Mouse (Mus musculus) regulatory T cell (primary cell): ENCODE measurements around the gene Cacna2d3.

Experiments used
- in situ Hi-C: fragments of 300-600 bp; cut with MboI, MseI; formaldehyde crosslinking; loops from one replicate; pipeline ENCODE4 v1.15.1; 2025; ENCODE audit warnings: high pct_unique_total_duplicates

The Cacna2d3 gene

DNA sequence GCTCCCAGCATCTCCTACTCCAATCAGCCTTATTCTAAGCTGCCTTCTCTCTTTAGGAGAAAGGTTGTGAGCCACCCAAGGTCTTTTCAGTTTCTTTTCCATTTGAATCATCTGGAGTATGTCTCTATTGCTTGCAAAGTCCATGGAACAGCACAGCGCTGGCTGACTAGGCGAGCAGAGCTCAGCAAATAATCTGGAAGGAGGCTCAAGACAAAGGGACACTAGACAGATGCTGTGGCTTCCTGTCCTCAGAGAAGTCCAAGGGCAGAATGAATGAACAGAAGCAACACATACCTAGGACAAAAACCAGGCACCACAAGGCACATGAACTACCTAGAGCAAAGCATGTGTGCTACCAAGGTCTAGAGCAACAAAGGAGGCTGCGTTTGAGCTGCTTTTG is 328.8 kb downstream of the Cacna2d3 start:
- in situ Hi-C loops: no loop called here

DNA sequence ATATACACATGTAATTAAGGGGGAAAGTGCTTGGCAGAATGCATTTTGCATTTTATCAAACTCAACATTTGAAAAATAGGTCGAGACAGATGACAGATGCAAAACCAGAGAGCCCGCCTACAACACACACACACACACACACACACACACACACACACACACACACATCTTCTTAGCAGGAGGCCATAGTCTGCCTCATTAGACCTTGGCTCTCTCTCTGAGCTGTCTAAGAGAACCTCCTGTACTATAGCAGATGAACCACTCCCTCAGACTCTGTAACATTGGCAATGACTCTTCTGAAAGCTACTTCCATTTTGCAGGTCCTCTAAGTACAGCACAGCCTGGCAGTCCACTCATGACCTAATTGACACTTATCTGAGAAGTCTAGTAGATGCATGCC is 330.2 kb downstream of the Cacna2d3 start:
- in situ Hi-C loops: no loop called here

DNA sequence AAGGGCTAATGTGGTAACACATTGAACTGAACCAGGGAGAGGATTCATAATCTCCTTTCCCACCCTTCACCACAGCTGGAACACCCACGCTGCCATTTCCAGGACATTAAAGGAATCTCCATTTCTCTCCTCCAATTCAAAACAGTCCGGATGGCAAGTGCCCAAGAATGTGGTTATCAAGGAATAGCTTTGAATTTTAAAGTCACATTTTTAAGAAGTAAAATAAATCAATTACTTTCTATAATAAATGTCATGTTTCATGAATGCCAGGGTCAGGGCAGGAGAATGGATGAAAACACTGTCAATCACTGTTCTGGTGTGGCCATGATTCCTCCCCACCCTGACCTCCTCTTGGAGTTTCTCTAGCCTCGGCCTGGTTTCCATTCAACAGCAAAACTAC is 333.9 kb downstream of the Cacna2d3 start:
- in situ Hi-C loops: no loop called here

DNA sequence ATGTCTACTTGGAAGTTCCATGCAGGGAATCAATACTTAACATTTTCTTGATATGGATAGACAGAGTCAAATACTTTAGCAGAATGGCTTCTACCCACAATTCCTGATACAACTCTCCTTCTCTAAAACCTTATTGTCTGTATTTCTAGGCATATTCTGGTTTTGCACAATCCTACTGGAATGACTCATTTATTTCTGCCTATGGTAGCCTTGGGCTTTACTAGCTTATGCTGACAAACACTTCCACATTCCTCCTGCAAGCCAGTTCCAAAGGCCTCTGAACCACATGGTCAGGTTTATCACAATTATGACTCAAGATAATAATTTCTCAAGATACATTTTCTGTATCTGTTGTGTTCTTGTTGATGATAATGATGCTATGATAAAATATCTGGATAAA is 336.2 kb downstream of the Cacna2d3 start:
- in situ Hi-C loops: no loop called here

DNA sequence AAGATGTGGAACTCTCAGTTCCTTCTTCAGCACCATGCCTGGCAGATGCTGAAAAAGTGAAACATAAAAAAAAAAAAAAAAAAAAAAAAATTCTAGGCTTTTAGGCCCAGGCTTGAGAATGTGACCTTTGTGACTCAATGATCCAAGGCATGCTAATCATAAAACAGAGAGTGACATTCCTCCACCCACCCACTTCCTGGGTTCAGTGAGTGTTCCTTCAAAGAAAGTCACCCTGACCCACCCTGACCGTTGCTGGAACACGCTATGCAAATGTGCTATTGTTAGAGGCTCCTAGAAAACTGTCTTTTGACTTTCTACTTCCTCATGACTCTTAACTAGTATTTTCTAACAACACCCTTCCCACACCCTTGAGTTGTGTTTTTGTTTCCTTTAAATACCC is 338.9 kb downstream of the Cacna2d3 start:
- in situ Hi-C loops: no loop called here

DNA sequence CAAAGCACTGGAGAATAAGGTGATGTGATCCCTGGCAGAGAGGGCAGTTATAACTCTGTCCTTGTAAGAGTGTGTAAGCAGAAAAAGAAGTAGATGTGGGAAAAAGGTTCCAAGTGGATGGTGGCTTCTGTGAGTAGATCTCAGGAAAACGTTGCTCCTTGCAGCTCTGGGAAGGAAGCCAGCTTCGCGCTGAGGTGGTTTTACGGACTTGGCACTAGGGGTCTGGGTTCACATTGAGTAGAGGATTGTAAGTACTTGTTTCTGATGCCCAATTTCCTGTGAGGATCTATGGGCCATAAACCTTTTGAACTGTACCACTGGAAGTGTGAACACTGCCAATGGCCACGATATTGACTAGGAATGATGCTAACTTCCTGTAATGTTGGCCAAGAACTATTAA is 354.8 kb downstream of the Cacna2d3 start:
- in situ Hi-C loops: no loop called here

DNA sequence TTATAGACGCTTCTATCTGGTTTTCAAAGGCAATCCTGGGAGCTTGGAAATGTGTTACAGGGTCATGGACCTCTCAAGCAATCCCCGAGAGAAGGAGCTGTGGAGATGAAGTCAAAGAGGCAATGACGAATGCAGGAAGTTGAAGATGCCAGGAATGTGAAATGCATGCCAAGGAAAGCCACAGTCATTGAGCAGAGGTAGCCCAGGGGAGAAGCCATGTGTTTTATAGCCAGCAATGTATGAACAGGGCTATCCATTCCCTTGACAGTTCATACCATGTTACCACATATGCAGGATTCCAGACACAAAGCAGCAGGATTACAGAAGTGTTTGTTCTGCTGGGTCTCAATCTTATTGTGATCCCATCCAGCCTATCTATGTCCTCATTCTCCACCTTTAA is 359.2 kb downstream of the Cacna2d3 start:
- in situ Hi-C loops: no loop called here

DNA sequence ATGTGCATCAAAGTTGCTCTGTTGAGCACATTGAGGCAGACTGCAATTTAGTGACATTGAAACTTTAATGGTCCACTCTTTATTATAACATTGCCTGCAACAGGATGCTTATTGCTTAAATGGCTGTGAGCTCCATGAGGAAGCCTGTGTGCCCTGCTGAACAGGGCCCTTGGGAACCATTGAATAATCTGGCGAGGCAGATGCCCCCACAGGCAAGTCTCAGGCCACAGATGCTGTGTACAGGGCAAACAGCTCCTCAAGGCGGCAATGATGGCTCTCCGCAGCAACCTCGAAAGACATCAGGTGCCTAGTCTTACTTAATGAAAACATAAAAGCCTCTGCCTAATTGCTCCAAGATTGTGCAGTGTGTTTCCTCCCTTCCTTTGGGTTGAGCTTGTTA is 371.0 kb downstream of the Cacna2d3 start:
- in situ Hi-C loops: no loop called here

DNA sequence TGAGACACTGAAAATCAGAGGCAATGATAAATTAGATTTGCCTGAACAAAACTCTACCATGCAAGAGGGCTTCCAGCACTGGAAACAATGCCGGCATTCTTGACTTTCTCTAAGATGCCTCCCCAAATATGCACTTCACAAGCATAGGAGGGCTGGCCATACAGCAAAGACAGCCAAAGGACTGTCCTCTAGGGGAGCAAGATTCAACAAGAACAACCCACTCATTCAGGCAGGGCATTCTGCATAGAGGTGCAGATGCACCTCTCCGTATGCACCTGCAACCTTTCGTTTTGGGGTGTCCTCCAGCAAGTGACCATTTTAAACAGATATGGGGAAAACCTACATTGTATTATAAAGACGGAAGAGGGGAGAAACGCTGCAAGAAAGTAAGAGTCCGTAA is 380.1 kb downstream of the Cacna2d3 start:
- in situ Hi-C loops: no loop called here

DNA sequence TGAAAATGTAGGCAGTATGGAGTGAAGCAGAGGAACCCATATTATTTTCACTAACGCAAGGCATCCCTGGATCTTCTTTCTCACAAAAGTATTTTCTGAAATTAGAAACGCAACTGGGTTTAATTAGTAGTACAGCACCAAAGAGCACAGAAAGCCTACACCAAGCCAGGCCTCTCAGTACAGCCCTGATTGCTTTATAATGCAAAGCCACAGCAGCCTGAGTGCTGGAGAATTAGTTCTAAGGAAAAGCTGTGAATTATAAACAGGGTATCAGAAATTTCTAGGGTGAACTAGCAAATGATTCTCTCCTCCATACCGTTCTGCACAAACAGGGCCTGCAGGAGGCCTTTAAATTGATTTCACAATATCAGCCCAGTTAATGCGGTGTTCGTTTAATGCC is 380.9 kb downstream of the Cacna2d3 start:
- in situ Hi-C loops: no loop called here

DNA sequence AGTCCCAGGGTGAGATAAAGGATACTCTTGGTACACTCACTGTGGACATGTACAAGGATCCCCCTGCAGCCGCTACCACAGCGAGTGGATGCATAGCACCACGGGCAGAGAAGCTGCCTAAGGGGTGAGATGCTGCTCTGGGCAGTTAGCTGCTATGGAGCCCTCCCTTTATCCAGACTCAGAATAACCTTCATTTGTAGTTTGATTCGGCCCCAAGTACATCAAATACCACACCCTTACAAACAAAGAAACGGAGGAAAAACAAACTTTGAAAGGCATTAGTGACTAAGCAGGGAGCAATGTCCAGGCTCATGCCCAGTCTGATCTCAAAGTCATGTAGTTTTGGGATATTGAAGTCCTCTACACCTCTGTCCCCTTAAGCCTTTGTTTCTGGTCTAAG is 386.8 kb downstream of the Cacna2d3 start:
- in situ Hi-C loops: no loop called here

DNA sequence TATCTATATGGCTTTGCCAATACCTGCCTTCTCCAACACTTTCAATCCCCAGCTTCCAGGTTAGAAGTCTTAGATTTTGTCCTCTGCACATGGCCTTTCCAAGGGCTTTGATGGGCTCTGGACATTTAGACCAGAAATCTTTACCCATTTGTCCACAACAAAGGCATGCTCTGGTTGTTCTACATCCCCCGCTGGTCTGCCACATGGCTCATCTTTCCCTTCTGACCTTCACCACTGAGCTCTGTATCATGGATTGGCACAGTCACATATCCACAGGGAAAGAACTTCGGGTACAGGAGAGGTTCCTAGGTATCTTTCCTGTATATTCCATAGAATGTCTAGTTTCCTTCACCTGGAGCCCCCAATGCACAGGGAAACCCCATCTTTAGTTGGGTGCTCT is 387.4 kb downstream of the Cacna2d3 start:
- in situ Hi-C loops: no loop called here

DNA sequence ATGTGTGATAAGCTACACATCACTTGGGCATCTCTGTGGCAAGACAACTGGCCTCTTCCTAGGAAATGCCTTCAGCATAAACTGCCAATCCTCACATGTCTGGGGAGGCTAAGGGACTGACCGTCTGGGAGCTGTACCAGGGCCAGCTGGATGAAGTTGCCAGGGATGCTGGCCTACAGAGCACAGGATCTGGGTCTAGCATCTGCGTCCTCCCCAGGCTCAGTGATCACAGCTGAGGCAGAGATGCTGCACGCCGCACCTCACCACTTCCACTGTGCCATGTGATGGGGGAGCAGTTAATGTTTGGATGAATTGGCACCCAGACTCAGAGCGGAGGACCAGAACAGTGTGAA is 397.3 kb downstream of the Cacna2d3 start:
- in situ Hi-C loops: no loop called here

DNA sequence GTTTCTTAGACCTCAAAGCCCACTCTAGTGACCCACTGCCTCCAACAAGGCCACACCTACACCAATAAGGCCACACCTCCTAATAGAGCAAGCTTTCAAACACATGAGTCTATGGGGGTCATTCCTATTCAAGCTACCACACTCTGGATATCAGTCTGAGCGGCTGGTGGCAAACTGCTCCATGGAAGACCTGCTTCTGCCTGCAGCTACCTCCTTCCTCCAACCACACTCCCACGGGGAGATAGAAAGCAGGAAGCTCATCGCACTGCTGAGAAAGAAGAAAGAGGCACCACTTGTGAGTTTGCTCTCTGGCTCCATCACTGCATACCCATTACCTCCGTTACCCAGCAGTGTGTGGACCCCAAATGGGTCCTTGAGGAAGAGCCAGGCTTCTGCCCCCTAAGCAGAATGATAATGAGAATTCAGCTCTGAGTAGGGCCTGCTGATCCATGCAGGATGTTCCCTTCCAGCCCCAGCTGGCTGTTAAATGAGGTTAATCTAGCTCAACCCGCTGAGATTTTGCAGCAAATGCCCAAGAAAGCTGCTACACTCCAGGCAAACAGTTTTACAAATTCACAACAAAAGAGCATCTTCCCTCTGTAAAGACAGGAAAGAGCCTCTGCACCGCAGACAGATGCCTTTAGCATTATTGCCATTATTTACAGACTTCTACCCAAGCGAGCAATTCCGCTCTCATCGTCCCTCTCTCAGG is 397.8 kb downstream of the Cacna2d3 start:
- in situ Hi-C loops: no loop called here

DNA sequence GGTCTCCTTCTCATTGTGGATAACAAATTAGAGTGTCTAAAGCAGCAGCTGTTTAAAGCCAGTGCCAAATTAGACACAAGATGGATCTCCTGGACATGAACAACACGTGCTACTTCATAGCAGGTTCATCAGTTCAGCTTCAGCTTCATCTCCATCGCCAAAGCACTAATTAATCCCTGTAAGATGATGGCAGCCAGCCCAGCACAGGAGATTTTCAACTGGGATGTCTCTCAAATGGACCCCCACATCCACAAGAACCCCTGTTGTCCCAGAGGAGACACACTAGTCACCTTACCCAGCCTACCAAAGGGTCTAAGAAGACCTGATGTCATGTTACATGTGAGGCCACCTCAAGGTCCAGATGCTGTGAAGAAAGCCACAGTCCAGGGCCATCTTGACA is 408.2 kb downstream of the Cacna2d3 start:
- in situ Hi-C loops: no loop called here

DNA sequence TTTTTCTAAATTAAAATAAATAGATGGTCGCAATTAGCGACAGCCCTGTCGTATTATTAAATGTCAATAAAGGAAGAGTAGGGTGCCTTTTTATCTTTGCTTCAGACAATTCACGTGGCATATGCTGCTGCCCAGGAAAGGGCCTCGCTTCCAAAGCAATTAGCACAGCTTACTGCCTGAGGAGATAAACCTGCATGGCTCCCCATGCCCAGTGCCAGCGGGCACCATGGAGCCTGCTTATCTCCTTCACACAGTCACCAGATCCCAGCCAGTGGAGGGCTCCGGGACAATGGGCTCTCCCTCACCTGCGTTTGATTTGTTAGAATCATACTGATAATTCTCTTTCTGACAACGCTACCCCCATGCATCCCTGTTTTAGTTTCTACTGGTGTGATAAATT is 416.0 kb downstream of the Cacna2d3 start:
- in situ Hi-C loops: no loop called here

DNA sequence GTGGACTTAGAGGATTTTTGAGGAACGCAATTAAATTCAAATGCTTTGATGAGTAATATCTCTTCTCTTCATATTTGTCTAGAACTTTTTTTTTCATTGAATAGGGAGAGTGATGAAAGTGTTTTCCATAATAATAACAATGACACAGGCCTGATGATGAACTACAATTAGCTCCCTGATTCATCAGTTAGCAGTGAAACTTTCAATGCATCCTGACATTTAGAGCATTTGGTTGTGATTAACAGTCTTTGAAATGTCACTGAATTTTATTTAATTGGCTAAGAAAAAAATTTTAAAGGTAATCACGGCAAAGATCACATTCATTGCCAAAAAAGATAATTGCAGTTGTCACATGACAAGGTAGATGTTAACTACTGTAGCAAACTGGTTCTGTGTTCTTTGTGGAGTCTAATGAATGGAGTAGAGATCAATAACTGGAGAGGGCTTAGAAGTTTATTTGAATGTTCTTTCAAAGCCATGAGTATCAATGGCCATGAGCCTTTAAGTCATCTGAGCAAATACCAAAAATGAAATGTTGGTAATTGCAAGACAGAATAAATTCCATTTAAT is 425.4 kb downstream of the Cacna2d3 start:
- in situ Hi-C loops: no loop called here

DNA sequence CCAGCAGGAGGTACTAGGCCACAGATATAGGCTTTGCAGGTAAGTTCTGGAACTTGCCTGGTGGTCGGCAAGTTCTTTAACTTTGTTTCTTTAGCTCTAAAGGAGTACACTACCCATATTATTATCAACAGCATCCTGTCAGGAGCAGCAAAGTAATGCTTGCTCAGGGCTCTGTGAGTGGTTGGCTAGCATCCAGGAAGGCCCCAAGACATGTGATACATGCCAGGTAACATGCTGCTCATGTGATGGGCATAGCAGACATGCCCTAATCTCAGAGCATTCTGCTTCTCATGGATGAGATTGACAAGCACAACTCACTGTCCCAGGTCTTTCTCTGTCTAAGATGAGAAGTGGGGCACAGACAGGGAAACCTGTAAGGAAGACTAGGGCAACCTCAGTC is 442.8 kb downstream of the Cacna2d3 start:
- in situ Hi-C loops: no loop called here

DNA sequence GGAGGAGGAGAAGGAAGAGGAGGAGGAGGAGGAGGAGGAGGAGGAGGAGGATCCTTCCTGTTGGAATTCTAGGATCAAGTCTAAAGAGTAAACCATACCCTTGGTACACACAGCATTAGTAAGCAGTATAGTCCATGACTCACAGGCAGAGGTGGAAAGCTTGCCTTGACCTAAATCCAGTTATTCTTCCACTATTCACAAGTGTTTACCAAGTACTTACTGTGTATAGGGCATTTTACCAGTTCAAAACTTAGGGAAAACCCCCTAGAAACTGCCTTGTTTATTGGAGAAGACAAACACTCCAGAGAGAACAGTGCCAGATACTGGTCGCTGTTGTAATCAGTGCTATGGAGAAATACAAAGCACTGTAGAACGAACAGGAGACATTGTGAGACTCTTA is 443.3 kb downstream of the Cacna2d3 start:
- in situ Hi-C loops: no loop called here

DNA sequence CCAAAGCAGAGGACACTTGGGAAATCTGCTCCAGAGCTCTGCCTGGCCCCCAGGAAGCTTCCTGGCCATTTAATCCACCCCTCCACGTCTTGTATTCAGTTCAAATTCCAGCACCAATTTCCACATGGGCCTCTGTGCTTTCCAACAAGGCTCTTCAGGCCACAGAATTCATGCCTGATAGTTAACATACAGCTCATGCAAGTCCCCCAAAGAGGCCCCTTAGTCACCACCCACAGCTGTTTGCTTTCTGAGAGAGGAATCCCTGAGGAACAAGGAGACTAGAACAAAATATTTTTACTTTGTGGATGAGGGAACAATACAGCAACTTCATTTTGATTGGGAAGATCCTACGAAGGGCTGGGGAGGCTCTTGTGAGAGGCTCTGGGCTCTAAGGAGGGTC is 444.0 kb downstream of the Cacna2d3 start:
- in situ Hi-C loops: no loop called here

DNA sequence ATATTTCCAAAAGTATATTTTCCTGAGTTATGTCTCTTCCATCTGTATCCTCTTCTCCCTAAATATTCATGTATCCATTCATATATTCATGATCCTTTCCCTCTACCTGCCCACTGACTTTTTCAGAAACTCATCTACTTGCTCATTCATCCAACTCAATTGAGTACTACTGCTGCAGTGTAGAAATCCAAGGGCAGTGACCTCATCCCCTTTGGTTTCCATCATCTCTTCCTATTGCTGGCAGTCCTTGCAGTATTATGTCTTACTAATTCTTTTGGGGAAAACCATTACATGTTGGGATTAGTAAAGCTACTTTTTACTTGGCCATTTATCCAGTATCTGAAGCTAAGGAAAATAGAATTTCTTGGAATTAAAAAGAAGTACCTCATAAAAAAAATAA is 447.8 kb downstream of the Cacna2d3 start:
- in situ Hi-C loops: no loop called here

DNA sequence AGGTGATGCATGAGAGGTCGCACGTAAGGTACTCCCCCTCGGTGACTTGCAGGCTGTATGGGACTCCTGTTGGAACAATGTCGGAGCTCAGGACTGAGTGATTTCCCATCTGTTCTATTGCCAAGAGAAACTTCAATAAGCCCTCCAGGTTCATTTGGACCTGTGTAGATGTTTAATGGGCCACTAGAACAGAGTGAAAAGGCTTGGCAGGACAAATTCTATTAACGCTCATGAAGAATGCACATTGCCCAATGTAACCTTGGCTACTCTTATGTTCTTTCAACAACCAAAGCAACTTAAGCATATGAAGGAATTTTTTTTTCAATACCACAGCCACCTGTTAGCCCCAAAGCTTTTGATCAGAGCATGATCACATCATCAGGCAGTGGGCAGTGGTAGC is 451.1 kb downstream of the Cacna2d3 start:
- in situ Hi-C loops: no loop called here

DNA sequence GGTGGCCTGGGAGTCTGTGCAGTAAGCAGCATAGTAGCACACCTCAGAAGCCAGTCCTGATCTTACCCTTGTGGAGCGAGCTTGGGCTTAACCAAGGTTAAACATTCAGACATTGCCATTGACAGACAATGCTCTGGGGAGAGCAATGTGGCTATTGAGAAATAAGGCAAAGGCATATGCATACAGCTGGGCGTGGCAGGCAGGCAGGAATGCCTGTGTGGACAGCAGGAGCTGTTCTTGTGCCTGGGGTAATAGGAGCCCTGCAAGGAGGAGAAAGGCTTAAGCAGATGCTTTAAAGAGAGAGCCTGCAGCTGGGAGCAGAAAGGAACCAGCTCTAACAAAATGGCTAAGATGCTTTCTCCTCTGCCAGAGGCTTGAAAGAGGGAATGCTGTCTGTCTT is 451.8 kb downstream of the Cacna2d3 start:
- in situ Hi-C loops: no loop called here

DNA sequence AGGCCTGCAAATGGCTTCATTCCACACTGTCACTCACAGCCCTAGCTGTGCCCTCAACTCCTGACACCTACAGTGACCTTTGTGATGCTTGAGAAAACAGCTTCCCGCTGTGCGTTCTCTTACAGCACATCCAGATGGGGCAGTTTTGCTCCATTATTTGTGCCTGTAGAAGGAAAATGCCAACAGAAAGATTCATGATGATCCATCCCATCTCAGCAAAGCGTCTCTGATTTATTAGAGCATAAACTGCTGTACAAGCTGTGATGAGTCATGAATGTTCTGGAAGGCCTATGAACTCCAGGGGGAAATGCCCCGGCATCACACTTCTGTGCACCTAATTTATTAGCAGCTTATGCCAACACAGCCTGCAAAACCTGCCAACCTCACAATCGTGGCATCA is 453.1 kb downstream of the Cacna2d3 start:
- in situ Hi-C loops: no loop called here
